In the genomic region with DNA sequence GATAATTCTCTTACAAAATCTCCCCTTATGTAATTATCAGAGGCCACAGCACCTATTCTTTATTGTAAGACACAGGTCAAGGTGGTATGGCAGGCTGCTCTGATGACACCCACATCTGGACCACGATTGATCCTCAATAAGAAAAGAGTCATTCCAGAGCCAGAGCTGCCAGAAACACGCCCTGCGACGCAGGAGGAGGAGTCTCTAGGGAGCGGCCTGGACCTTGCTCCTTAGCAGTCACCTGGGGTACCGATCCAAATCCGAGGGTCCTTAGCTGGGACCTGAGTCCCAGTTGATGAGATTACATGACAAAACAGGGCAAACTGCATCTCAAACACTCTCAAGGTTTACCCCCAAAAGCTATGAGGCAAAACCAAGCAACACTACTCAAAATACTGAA, we compare ENCODE assay signal across 11 mouse cellular contexts. TPM values are rescaled to one million over a fixed set of nuclear protein-coding genes. Genes with fewer than 3 reads are reported as not detected.
A peak's percentile ranks its signal among the peaks of the same experiment; 100 is the strongest.
DNase-seq lines count a peak whose midpoint lies in the region; ATAC-seq and TF ChIP-seq lines count a peak whose summit lies in the region.
"Had no signal": no experiment of that assay in that cellular context is flagged by ENCODE, and none has a peak within 500 bp of the region (broad histone marks: within the 10 kb centered on the region; RNA-seq: fewer than 3 reads in every experiment).

No protein-coding gene starts in this region.

- no peak for TF ChIP-seq EP300 in stomach, postnatal 0 days (optimal IDR thresholded peaks at IDR 0.05)

- TF ChIP-seq CTCF in cerebellum, adult 2 months (IDR thresholded peaks at IDR 0.05; ENCODE audit: borderline replicate concordance, insufficient read depth, low read depth, low read length): no peak
- no peak for TF ChIP-seq CTCF in stomach, postnatal 0 days (IDR thresholded peaks at IDR 0.05; ENCODE audit: low read depth)

- no peaks in the 10 kb centered on the region for H3K4me1 ChIP-seq in cerebellum, adult 2 months (ENCODE audit: control insufficient read depth, insufficient read depth, low read length)
- H3K4me1 ChIP-seq in midbrain, embryonic 10.5 days: peaks cover 33% of the 10 kb centered on the region
- H3K4me1 ChIP-seq in midbrain, embryonic 11.5 days (ENCODE audit: control insufficient read depth, insufficient read depth, low read length): peaks cover 11% of the 10 kb centered on the region
- peaks cover 12% of the 10 kb centered on the region; the same call in 1 of the 2 replicates for H3K4me1 ChIP-seq in stomach, postnatal 0 days (replicated peaks; ENCODE audit: control insufficient read depth, insufficient read depth)

- H3K9me3 ChIP-seq in midbrain, embryonic 10.5 days (replicated peaks): peaks cover 7% of the 10 kb centered on the region; the same call in 1 of the 2 replicates
- H3K9me3 ChIP-seq in midbrain, embryonic 11.5 days (ENCODE audit: control insufficient read depth, low read length): peaks cover 3% of the 10 kb centered on the region; the same call in 1 of the 2 replicates
- H3K9me3 ChIP-seq in stomach, postnatal 0 days (ENCODE audit: control insufficient read depth, low read length): no peaks in the 10 kb centered on the region; the same call in 1 of the 2 replicates
- H3K9me3 ChIP-seq: embryonic facial prominence, embryonic 15.5 days had no signal

- H3K27me3 ChIP-seq in cerebellum, adult 2 months (ENCODE audit: control insufficient read depth, insufficient read depth, low read length): no peaks in the 10 kb centered on the region
- peaks cover 12% of the 10 kb centered on the region for H3K27me3 ChIP-seq in midbrain, embryonic 10.5 days (ENCODE audit: low read depth, poor library complexity, severe bottlenecking)
- H3K27me3 ChIP-seq in midbrain, embryonic 11.5 days (ENCODE audit: control insufficient read depth, insufficient read depth, low read length): no peaks in the 10 kb centered on the region
- no peaks in the 10 kb centered on the region for H3K27me3 ChIP-seq in stomach, postnatal 0 days (ENCODE audit: control insufficient read depth, insufficient read depth, low read length)
- H3K27me3 ChIP-seq: embryonic facial prominence, embryonic 15.5 days had no signal

- H3K4me2 ChIP-seq in midbrain, embryonic 11.5 days: no peak overlapping the region
- peak overlapping the region; percentile 63; the same call in 1 of the 2 replicates for H3K4me2 ChIP-seq in stomach, postnatal 0 days (replicated peaks; ENCODE audit: low read depth)

- H3K4me3 ChIP-seq in cerebellum, adult 2 months (replicated peaks; ENCODE audit: insufficient read depth, low read depth, low read length): no peak overlapping the region
- 0 out of 2 replicates have a peak overlapping the region, but pooled peaks have one; percentile 16 for H3K4me3 ChIP-seq in midbrain, embryonic 10.5 days
- no peak overlapping the region for H3K4me3 ChIP-seq in midbrain, embryonic 11.5 days (ENCODE audit: low read depth, low read length)
- H3K4me3 ChIP-seq in stomach, postnatal 0 days (ENCODE audit: low read depth, low read length): no peak overlapping the region
- H3K4me3 ChIP-seq: midbrain, embryonic 12.5 days had no signal

- ATAC-seq in midbrain, embryonic 11.5 days (ENCODE audit: low FRiP score): no peak
- ATAC-seq in stomach, postnatal 0 days (ENCODE audit: low FRiP score, low TSS enrichment): no peak

- H3K36me3 ChIP-seq in midbrain, embryonic 10.5 days: peaks cover 60% of the 10 kb centered on the region
- H3K36me3 ChIP-seq in midbrain, embryonic 11.5 days (ENCODE audit: control insufficient read depth, insufficient read depth, low read length): peaks cover 26% of the 10 kb centered on the region
- H3K36me3 ChIP-seq in stomach, postnatal 0 days (ENCODE audit: control insufficient read depth, insufficient read depth, low read length): peaks cover 28% of the 10 kb centered on the region

- WGBS in cerebellum, adult 2 months: 91% methylated on average over 7 of the region's 7 CpGs
- 90% methylated on average over 7 of the region's 7 CpGs for WGBS in midbrain, embryonic 10.5 days
- WGBS in midbrain, embryonic 11.5 days: 93% methylated on average over 7 of the region's 7 CpGs
- WGBS in stomach, postnatal 0 days: 85% methylated on average over 7 of the region's 7 CpGs

- peak; percentile 12 to 15 for DNase-seq in cerebellum, adult 2 months
- no peak for DNase-seq in cerebellum, postnatal 25 days
- DNase-seq in midbrain, embryonic 10.5 days (ENCODE audit: low spot score): no peak
- DNase-seq in midbrain, embryonic 11.5 days (ENCODE audit: low spot score, missing footprints): no peak
- DNase-seq in kidney, postnatal 36 days: peak; percentile 56 to 72
- DNase-seq in stomach, postnatal 0 days (ENCODE audit: low spot score): peak; percentile 44
- DNase-seq in B cell, adult 2 months: no peak
- no peak for DNase-seq in layer of hippocampus, adult 18-20 months (ENCODE audit: low spot score in 2 of 2)
- DNase-seq: right cerebral cortex, postnatal 25 days had no signal

- TF ChIP-seq POLR2A in cerebellum, adult 2 months (IDR thresholded peaks at IDR 0.05; ENCODE audit: borderline replicate concordance, insufficient read depth, low read length): no peak

- H3K27ac ChIP-seq in cerebellum, adult 2 months (ENCODE audit: insufficient read depth, low read length): no peak overlapping the region
- H3K27ac ChIP-seq in midbrain, embryonic 10.5 days (replicated peaks): no peak overlapping the region
- H3K27ac ChIP-seq in midbrain, embryonic 11.5 days (ENCODE audit: low read depth, low read length): no peak overlapping the region
- no peak overlapping the region for H3K27ac ChIP-seq in stomach, postnatal 0 days (replicated peaks)
- H3K27ac ChIP-seq: embryonic facial prominence, embryonic 15.5 days; midbrain, embryonic 12.5 days had no signal

- H3K9ac ChIP-seq in midbrain, embryonic 11.5 days (ENCODE audit: low read length): no peak overlapping the region
- no peak overlapping the region for H3K9ac ChIP-seq in stomach, postnatal 0 days (ENCODE audit: low read length)
- H3K9ac ChIP-seq: embryonic facial prominence, embryonic 15.5 days; midbrain, embryonic 12.5 days had no signal

RNA-seq across cellular contexts. Expression of gene Txn1, which starts 2.4 kb away (rescaled TPM):
- 119 and 125 TPM in 2 replicates for polyA plus RNA-seq in cerebellum, adult 2 months (2012; rRNA removed)
- 382 and 417 TPM in 2 replicates for polyA plus RNA-seq in midbrain, embryonic 10.5 days (2016; fragmentation: Nextera tagmentation; extraction: Ambion mirVana)
- polyA plus RNA-seq in midbrain, embryonic 11.5 days (2014; fragmentation: Nextera tagmentation; extraction: Ambion mirVana): 404 and 408 TPM in 2 replicates
- polyA plus RNA-seq in stomach, postnatal 0 days (2015; fragmentation: Nextera tagmentation; extraction: Ambion mirVana): 530 and 563 TPM in 2 replicates
- 10 to 100 TPM; 95.7 to 97.6 TPM for total RNA-seq in layer of hippocampus, adult 18-20 months (2021)

RNA-seq across cellular contexts. Expression of gene D630039A03Rik, which starts 37.7 kb away (rescaled TPM):
- 0.54 and 0.86 TPM in 2 replicates for polyA plus RNA-seq in cerebellum, adult 2 months (2012; rRNA removed)
- polyA plus RNA-seq in midbrain, embryonic 10.5 days (2016; fragmentation: Nextera tagmentation; extraction: Ambion mirVana): 0.07 and 0.10 TPM in 2 replicates
- 0.04 TPM in 1 of 2 replicates, not detected in the other for polyA plus RNA-seq in midbrain, embryonic 11.5 days (2014; fragmentation: Nextera tagmentation; extraction: Ambion mirVana)
- 12.7 and 14.2 TPM in 2 replicates for polyA plus RNA-seq in stomach, postnatal 0 days (2015; fragmentation: Nextera tagmentation; extraction: Ambion mirVana)
- total RNA-seq in layer of hippocampus, adult 18-20 months (2021): under 1 TPM; 0.25 to 0.33 TPM

RNA-seq across cellular contexts. Expression of gene Txndc8, which starts 55.1 kb away (rescaled TPM):
- not detected in 2 replicates for polyA plus RNA-seq in cerebellum, adult 2 months (2012; rRNA removed)
- polyA plus RNA-seq in midbrain, embryonic 10.5 days (2016; fragmentation: Nextera tagmentation; extraction: Ambion mirVana): not detected in 2 replicates
- not detected in 2 replicates for polyA plus RNA-seq in midbrain, embryonic 11.5 days (2014; fragmentation: Nextera tagmentation; extraction: Ambion mirVana)
- polyA plus RNA-seq in stomach, postnatal 0 days (2015; fragmentation: Nextera tagmentation; extraction: Ambion mirVana): not detected in 2 replicates
- total RNA-seq in layer of hippocampus, adult 18-20 months (2021): not detected
- polyA plus RNA-seq: embryonic facial prominence, embryonic 15.5 days; midbrain, embryonic 12.5 days had no signal

Comparison
In these comparisons a context has a peak if more than half of its experiments do, and no peak if none do; other contexts are left out.
1. DNase-seq: peak in cerebellum, adult 2 months (2 of 2), kidney, postnatal 36 days (2 of 2) and stomach, postnatal 0 days (single experiment); none in cerebellum, postnatal 25 days (0 of 2), midbrain, embryonic 10.5 days (single experiment), midbrain, embryonic 11.5 days (single experiment), B cell, adult 2 months (0 of 2) and layer of hippocampus, adult 18-20 months (0 of 2).